Mouse (Mus musculus) megakaryocyte-erythroid progenitor cell, adult 5-6 weeks (primary cell): ENCODE data around the gene Gm6526. TPM values are rescaled to one million over a fixed set of nuclear protein-coding genes. Genes with fewer than 3 reads are reported as not detected.
"Not testable (repeated sequence)": the region's sequence is repeated elsewhere in the genome, so short reads cannot be mapped to it uniquely, and the experiment has no call there.

Experiments
- ATAC-seq: replicated peaks from 2 replicates; pipeline ENCODE4 v1.8.0; 2016; ENCODE audit warnings: mild to moderate bottlenecking, inconsistent platforms; ENCODE audit not compliant: severe bottlenecking, poor library complexity, low FRiP score, low TSS enrichment
- total RNA-seq, 2 experiments: library from RNA; stranded (forward) in 1 of 2; stranded (reverse) in 1 of 2; fragments of 200-1000, 215-1000 nt in 1 of 2; fragments of >200 nt in 1 of 2; fragmentation: Nextera tagmentation in 1 of 2; gene quantifications; 2 replicates each; pipeline ENCODE4 v1.2.3; 2014 to 2017

Gm6526 gene
- not detected in 2 replicates for total RNA-seq (2014; fragmentation: Nextera tagmentation)
- total RNA-seq (2017), result not detected in 2 replicates

- ATAC-seq, result not testable (repeated sequence)
Observed at GRCm38 (mm10) chr14:43747566-43747965, at the start of gene Gm6526. Gene Gm6526, plus strand, starts transcription at chr14:43747866.

- not testable (repeated sequence) for ATAC-seq
Observed at GRCm38 (mm10) chr14:43727385-43727784, 20.3 kb upstream of the Gm6526 start, which contains the start of gene Gm16506. Gene Gm16506, minus strand, starts transcription at chr14:43727485.

DNA sequence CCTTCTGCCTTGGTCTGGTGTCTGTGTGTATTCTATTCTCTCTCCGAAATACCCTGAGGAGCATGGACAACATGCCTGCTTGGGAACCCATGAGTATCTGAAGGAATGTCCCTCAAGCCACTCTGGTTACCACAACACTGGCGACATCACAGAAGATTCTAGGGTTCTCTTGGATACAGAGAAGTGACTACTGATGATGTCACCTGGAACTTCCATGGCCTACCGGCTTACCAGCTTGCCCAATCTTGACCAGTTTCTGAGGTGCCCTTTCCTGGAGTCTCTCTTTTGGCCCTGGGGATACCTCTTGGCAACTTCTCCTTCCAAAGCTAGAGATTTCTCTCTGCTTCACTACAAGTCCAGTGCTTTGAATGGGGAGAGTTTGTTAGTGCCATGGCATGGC lies 37.0 kb downstream of the Gm6526 start, which contains the start of gene Gm8180:
Gm8180 (minus strand) TSS at position 101 of the 400 bp plus-strand sequence.
- ATAC-seq, result not testable (repeated sequence)

- not testable (repeated sequence) for ATAC-seq
Observed at GRCm38 (mm10) chr14:43793811-43794210, 46.1 kb downstream of the Gm6526 start.

DNA sequence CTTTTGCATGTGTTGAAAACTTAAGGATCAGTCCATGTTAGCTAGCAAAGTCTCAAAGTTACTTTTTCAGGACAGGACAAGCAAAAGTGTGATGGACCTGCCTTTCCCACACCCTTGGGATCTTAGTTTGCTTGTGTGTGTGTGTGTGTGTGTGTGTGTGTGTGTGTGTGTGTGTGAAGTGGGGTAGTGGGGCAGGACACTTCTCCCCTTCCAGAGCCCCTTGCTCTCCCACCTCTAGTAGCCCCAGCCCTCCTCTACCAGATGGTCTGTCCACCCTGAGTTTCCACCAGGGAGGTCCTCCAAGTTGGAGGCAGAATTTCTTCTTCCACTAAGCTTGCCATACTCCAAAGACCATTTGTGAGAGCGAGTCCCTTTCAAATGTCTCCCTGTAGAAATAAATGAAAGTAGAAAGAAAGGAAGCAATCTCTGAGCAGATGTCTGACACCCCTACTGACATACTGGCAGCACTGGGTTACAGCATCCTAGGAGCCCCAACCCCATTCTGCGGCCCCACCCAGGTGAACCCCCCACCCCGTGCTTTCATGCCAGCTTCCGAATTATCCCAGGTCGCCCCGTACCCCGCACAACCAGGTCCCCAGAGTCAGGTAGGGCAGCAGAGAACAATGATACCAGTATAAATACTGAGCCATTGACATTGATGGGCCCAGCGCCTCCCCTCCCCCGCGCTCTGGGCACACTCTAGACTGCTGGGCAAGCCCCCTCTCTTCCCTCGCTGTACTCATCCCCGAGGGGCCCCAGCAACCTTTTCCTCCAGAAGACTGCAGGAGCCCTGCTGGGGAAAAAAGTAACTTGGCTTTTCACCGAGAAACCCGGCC lies 48.6 kb downstream of the Gm6526 start:
- ATAC-seq, result no peak

DNA sequence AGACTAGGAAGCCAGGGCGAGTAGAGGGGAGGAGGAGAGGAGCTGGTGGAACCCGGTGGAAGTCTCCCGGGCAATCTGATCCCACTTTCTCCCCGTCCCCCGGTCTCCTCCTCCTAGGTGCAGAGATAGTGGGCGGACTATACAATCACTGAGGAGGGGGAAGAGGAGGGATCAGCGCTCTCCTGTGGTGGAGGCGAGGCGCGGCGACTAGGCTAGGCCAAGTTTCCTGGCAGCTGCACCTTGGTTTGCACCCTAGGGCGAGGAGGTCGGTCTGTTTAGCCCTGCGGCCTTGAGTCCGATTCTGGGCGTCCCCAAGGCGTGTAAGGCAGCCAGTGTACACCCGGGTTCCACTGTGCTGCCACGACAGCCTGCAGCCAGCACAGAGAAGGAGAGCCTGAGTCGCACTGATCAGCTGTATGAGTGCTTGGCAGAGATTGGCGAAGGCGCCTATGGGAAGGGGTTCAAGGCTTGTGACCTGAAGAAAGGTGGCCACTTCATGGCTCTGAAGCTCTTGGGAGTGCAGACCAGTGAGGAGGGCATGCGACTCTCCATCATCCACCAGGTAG lies 49.3 kb downstream of the Gm6526 start:
- not testable (repeated sequence) for ATAC-seq

GRCm38 (mm10) chr14:43804435-43804834 lies 56.8 kb downstream of the Gm6526 start:
- not testable (repeated sequence) for ATAC-seq

Other genes starting within 250 kb of the Gm6526 start
- not detected in 2 replicates for gene Gm5799, start 204.3 kb upstream of the Gm6526 start, total RNA-seq (2014; fragmentation: Nextera tagmentation)
- gene Gm5799, start 204.3 kb upstream of the Gm6526 start, total RNA-seq (2017), result not detected in 2 replicates
- gene Gm17654, start 168.7 kb upstream of the Gm6526 start, total RNA-seq (2014; fragmentation: Nextera tagmentation), result not detected in 2 replicates
- gene Gm17654, start 168.7 kb upstream of the Gm6526 start, total RNA-seq (2017), result not detected in 2 replicates
- not detected in 2 replicates for gene Gm10375, start 139.9 kb upstream of the Gm6526 start, total RNA-seq (2014; fragmentation: Nextera tagmentation)
- gene Gm10375, start 139.9 kb upstream of the Gm6526 start, total RNA-seq (2017), result not detected in 2 replicates
- not detected in 2 replicates for gene Gm8165, start 70.7 kb upstream of the Gm6526 start, total RNA-seq (2014; fragmentation: Nextera tagmentation)
- gene Gm8165, start 70.7 kb upstream of the Gm6526 start, total RNA-seq (2017), result not detected in 2 replicates
- 1.5 and 3.7 TPM in 2 replicates for gene Gm7324, start 50.0 kb upstream of the Gm6526 start, total RNA-seq (2014; fragmentation: Nextera tagmentation)
- gene Gm7324, start 50.0 kb upstream of the Gm6526 start, total RNA-seq (2017), result 0.19 and 6.1 TPM in 2 replicates
- not detected in 2 replicates for gene Gm16506, start 20.4 kb upstream of the Gm6526 start, total RNA-seq (2014; fragmentation: Nextera tagmentation)
- gene Gm16506, start 20.4 kb upstream of the Gm6526 start, total RNA-seq (2017), result not detected in 2 replicates
- gene Gm8180, start 36.9 kb downstream of the Gm6526 start, total RNA-seq (2014; fragmentation: Nextera tagmentation), result not detected in 2 replicates
- gene Gm8180, start 36.9 kb downstream of the Gm6526 start, total RNA-seq (2017), result not detected in 2 replicates
- not detected in 2 replicates for gene Ear1, start 127.7 kb downstream of the Gm6526 start, total RNA-seq (2014; fragmentation: Nextera tagmentation)
- gene Ear1, start 127.7 kb downstream of the Gm6526 start, total RNA-seq (2017), result not detected in 2 replicates
- not detected in 2 replicates for gene Ear10, start 175.7 kb downstream of the Gm6526 start, total RNA-seq (2014; fragmentation: Nextera tagmentation)
- not detected in 2 replicates for gene Ear10, start 175.7 kb downstream of the Gm6526 start, total RNA-seq (2017)
- gene Gm8113, start 177.5 kb downstream of the Gm6526 start, total RNA-seq (2014; fragmentation: Nextera tagmentation), result 9.8 and 13.6 TPM in 2 replicates
- gene Gm8113, start 177.5 kb downstream of the Gm6526 start, total RNA-seq (2017), result 5.1 and 5.2 TPM in 2 replicates
- gene Ang5, start 209.2 kb downstream of the Gm6526 start, total RNA-seq (2014; fragmentation: Nextera tagmentation), result not detected in 2 replicates
- not detected in 2 replicates for gene Ang5, start 209.2 kb downstream of the Gm6526 start, total RNA-seq (2017)